Mouse (Mus musculus) CH12.LX (cell line): ENCODE results near the gene Lima1. TPM values are rescaled to one million over a fixed set of nuclear protein-coding genes. Genes with fewer than 3 reads are reported as not detected.

Experiments
- DNase-seq: peaks from one replicate; pipeline ENCODE4 v3.0.0-alpha.2; 2013; ENCODE audit errors: extremely low read depth
- H3K27ac ChIP-seq: 2 replicates; pipeline ENCODE4 v1.5.1; 2012; ENCODE audit warnings: low read depth, mild to moderate bottlenecking, control low read depth, moderate library complexity; ENCODE audit not compliant: insufficient read depth
- H3K27me3 ChIP-seq: replicated peaks from 2 replicates; pipeline ENCODE3; 2012; ENCODE audit warnings: inconsistent platforms
- H3K36me3 ChIP-seq, 2 experiments: replicated peaks in 1 of 2; 2 replicates each; pipeline versions ENCODE3 to v1.6.1; 2012; ENCODE audit warnings: inconsistent platforms in 1 of 2, low read length in 1 of 2, mild to moderate bottlenecking in 1 of 2, mixed read lengths in 1 of 2, moderate library complexity in 1 of 2; ENCODE audit not compliant: control insufficient read depth in 1 of 2, insufficient read depth in 1 of 2
- H3K4me1 ChIP-seq, 2 experiments: 2 replicates each; pipeline ENCODE4 v1.6.1; 2012; ENCODE audit warnings: inconsistent platforms in 1 of 2, moderate library complexity in 1 of 2; ENCODE audit not compliant: insufficient read depth in 2 of 2, control insufficient read depth in 1 of 2
- H3K4me2 ChIP-seq: 2 replicates; pipeline ENCODE4 v1.6.1; 2012; ENCODE audit warnings: low read depth, mild to moderate bottlenecking, control low read depth; ENCODE audit not compliant: poor library complexity, insufficient read depth, severe bottlenecking
- H3K4me3 ChIP-seq, 3 experiments: fragments of 150-350 bp in 1 of 3; sonication (generic) in 1 of 3; replicated peaks in 1 of 3; 2 replicates each; pipeline versions ENCODE3 to v1.5.1; 2011 to 2012; ENCODE audit warnings: low read depth in 2 of 3, low read length in 2 of 3, mild to moderate bottlenecking in 2 of 3, moderate library complexity in 2 of 3, control low read depth in 1 of 3, improper control_type of control experiment in 1 of 3, inconsistent platforms in 1 of 3, mixed read lengths in 1 of 3; ENCODE audit not compliant: poor library complexity in 1 of 3
- H3K79me2 ChIP-seq: replicated peaks from 2 replicates; pipeline ENCODE4 v1.6.1; 2012; ENCODE audit warnings: mild to moderate bottlenecking, moderate library complexity; ENCODE audit not compliant: control insufficient read depth, poor library complexity, insufficient read depth, severe bottlenecking; ENCODE audit errors: extremely low read depth
- H3K9ac ChIP-seq: 2 replicates; pipeline ENCODE4 v1.6.1; 2012; ENCODE audit warnings: low read depth, mild to moderate bottlenecking, control low read depth, moderate library complexity; ENCODE audit not compliant: insufficient read depth
- H3K9me3 ChIP-seq: replicated peaks from 2 replicates; pipeline ENCODE3; 2012; ENCODE audit warnings: low read length, inconsistent platforms, mixed read lengths
- BHLHE40 ChIP-seq: IDR thresholded peaks from 2 replicates; pipeline ENCODE4 v1.6.1; 2011; ENCODE audit warnings: mild to moderate bottlenecking, low read depth, low read length, improper control_type of control experiment
- CTCF ChIP-seq, 2 experiments: IDR thresholded peaks in 1 of 2; conservative IDR thresholded peaks in 1 of 2; 2 replicates each; pipeline ENCODE4 v1.5.1; 2011 to 2012; ENCODE audit warnings: low read depth in 2 of 2, low read length in 2 of 2, improper control_type of control experiment in 1 of 2, inconsistent platforms in 1 of 2, mild to moderate bottlenecking in 1 of 2, moderate library complexity in 1 of 2
- ELF1 ChIP-seq: IDR thresholded peaks from 2 replicates; pipeline ENCODE4 v1.6.1; 2014; ENCODE audit warnings: low read depth, mild to moderate bottlenecking, inconsistent platforms, low read length, improper control_type of control experiment
- EP300 ChIP-seq: IDR thresholded peaks from 2 replicates; pipeline ENCODE4 v1.6.1; 2011; ENCODE audit warnings: low read length, improper control_type of control experiment
- ETS1 ChIP-seq: conservative IDR thresholded peaks from 2 replicates; pipeline ENCODE4 v1.6.1; 2012; ENCODE audit warnings: low read depth, mild to moderate bottlenecking, inconsistent platforms, low read length, improper control_type of control experiment, moderate library complexity
- HCFC1 ChIP-seq: IDR thresholded peaks from 2 replicates; pipeline ENCODE4 v1.6.1; 2012; ENCODE audit warnings: low read depth, mild to moderate bottlenecking, inconsistent platforms, low read length, improper control_type of control experiment
- IRF4 ChIP-seq: IDR thresholded peaks from 2 replicates; pipeline ENCODE4 v1.6.1; 2014; ENCODE audit warnings: low read depth, mild to moderate bottlenecking, inconsistent platforms, low read length, improper control_type of control experiment
- MAFK ChIP-seq: IDR thresholded peaks from 2 replicates; pipeline ENCODE4 v1.6.1; 2011; ENCODE audit warnings: low read length, improper control_type of control experiment; ENCODE audit not compliant: insufficient replicate concordance
- MAX ChIP-seq: IDR thresholded peaks from 2 replicates; pipeline ENCODE4 v1.6.1; 2011; ENCODE audit warnings: low read length, improper control_type of control experiment
- MAZ ChIP-seq: IDR thresholded peaks from 2 replicates; pipeline ENCODE4 v1.6.1; 2012; ENCODE audit warnings: low read depth, mild to moderate bottlenecking, inconsistent platforms, low read length, improper control_type of control experiment, moderate library complexity
- MEF2A ChIP-seq: IDR thresholded peaks from 2 replicates; pipeline ENCODE4 v1.6.1; 2014; ENCODE audit warnings: low read depth, mild to moderate bottlenecking, inconsistent platforms, low read length, improper control_type of control experiment, borderline replicate concordance
- MXI1 ChIP-seq: IDR thresholded peaks from 2 replicates; pipeline ENCODE4 v1.6.1; 2011; ENCODE audit warnings: mild to moderate bottlenecking, low read depth, low read length, improper control_type of control experiment
- MYC ChIP-seq: IDR thresholded peaks from 2 replicates; pipeline ENCODE4 v1.6.1; 2011; ENCODE audit warnings: low read depth, mild to moderate bottlenecking, improper control_type of control experiment, low read length
- NRF1 ChIP-seq: IDR thresholded peaks from 2 replicates; pipeline ENCODE4 v1.6.1; 2014; ENCODE audit warnings: low read depth, mild to moderate bottlenecking, inconsistent platforms, low read length, improper control_type of control experiment, moderate library complexity
- PAX5 ChIP-seq: IDR thresholded peaks from 2 replicates; pipeline ENCODE4 v1.6.1; 2012; ENCODE audit warnings: low read length, inconsistent platforms, mixed read lengths
- POLR2A ChIP-seq: IDR thresholded peaks from 2 replicates; pipeline ENCODE4 v1.6.1; 2011; ENCODE audit warnings: low read depth, mild to moderate bottlenecking, improper control_type of control experiment, low read length
- POLR2AphosphoS2 ChIP-seq: IDR thresholded peaks from 2 replicates; pipeline ENCODE4 v1.6.1; 2011; ENCODE audit warnings: low read depth, low read length, improper control_type of control experiment
- RAD21 ChIP-seq: IDR thresholded peaks from 2 replicates; pipeline ENCODE4 v1.6.1; 2011; ENCODE audit warnings: low read depth, mild to moderate bottlenecking, low read length, improper control_type of control experiment, moderate library complexity
- RCOR1 ChIP-seq: conservative IDR thresholded peaks from 2 replicates; pipeline ENCODE4 v1.6.1; 2012; ENCODE audit warnings: low read depth, mild to moderate bottlenecking, inconsistent platforms, low read length, improper control_type of control experiment
- SIN3A ChIP-seq: IDR thresholded peaks from 2 replicates; pipeline ENCODE4 v1.6.1; 2012; ENCODE audit warnings: low read length, improper control_type of control experiment, inconsistent platforms
- SMC3 ChIP-seq: IDR thresholded peaks from 2 replicates; pipeline ENCODE4 v1.6.1; 2011; ENCODE audit warnings: low read depth, low read length, improper control_type of control experiment
- TBP ChIP-seq: conservative IDR thresholded peaks from 2 replicates; pipeline ENCODE4 v1.6.1; 2011; ENCODE audit warnings: low read depth, low read length, improper control_type of control experiment
- UBTF ChIP-seq: IDR thresholded peaks from 2 replicates; pipeline ENCODE4 v1.6.1; 2012; ENCODE audit warnings: low read depth, mild to moderate bottlenecking, inconsistent platforms, low read length, improper control_type of control experiment, moderate library complexity
- ZKSCAN1 ChIP-seq: IDR thresholded peaks from 2 replicates; pipeline ENCODE4 v1.6.1; 2012; ENCODE audit warnings: low read depth, inconsistent platforms, low read length, improper control_type of control experiment, borderline replicate concordance
- ZMIZ1 ChIP-seq: IDR thresholded peaks from 2 replicates; pipeline ENCODE4 v1.6.1; 2012; ENCODE audit warnings: low read depth, mild to moderate bottlenecking, inconsistent platforms, low read length, improper control_type of control experiment
- ZNF384 ChIP-seq: IDR thresholded peaks from 2 replicates; pipeline ENCODE4 v1.6.1; 2012; ENCODE audit warnings: low read depth, low read length, improper control_type of control experiment, inconsistent platforms
- dilution Hi-C: fragments of 300-500 bp; cut with MboI; formaldehyde crosslinking; loops from 2 replicates; pipeline ENCODE4 v1.14.3; 2020; ENCODE audit warnings: low sequenced_read_pairs; ENCODE audit not compliant: extremely low pct_unique_long_range_greater_than_20kb, extremely low pct_ligation_motif_present
- in situ Hi-C: fragments of 300-500 bp; cut with MboI; formaldehyde crosslinking; loops from 3 replicates; pipeline ENCODE4 v1.14.3; 2019; ENCODE audit warnings: low sequenced_read_pairs, low pct_ligation_motif_present, low pct_unique_long_range_greater_than_20kb, mixed read lengths
- polyA plus RNA-seq: library from polyadenylated mRNA; unstranded; fragments of >175 nt; gene quantifications from 2 replicates; pipeline ENCODE4 v1.2.1, GENCODE M21; 2012; ENCODE audit warnings: low read depth; ENCODE audit not compliant: insufficient read length
- total RNA-seq, 2 experiments: library from RNA; depleted of rRNA; stranded (reverse); fragments of 300-350 nt in 1 of 2; fragments of >200 nt in 1 of 2; gene quantifications; 2 replicates each; pipeline ENCODE4 v1.2.3; 2012 to 2014

Gene Lima1
- total and polyA plus RNA-seq, 3 experiments = 10.3 to 26.9 (median 18.7) TPM

- no peak overlapping the region for H3K4me2 ChIP-seq
- in situ Hi-C loops = no loop called here
- H3K9me3 ChIP-seq = peaks cover 2% of the 10 kb centered on the region
- peaks cover 0 to 4% of the 10 kb centered on the region in 2 experiments; a peak in 1 of 4 replicates for H3K4me1 ChIP-seq
- no peak for DNase-seq
- dilution Hi-C loops = no loop called here
- no peaks in the 10 kb centered on the region for H3K79me2 ChIP-seq
- no peak for TF ChIP-seq SIN3A
- TF ChIP-seq NRF1 = no peak
- TF ChIP-seq MAX = no peak
- TF ChIP-seq TBP = no peak
- TF ChIP-seq ETS1 = no peak
- no peak for TF ChIP-seq EP300
- TF ChIP-seq POLR2AphosphoS2 = no peak
- no peak for TF ChIP-seq ELF1
- TF ChIP-seq RCOR1 = no peak
- TF ChIP-seq PAX5 = no peak
- H3K4me3 ChIP-seq = no peak overlapping the region
- no peaks in the 10 kb centered on the region for H3K36me3 ChIP-seq
- no peak overlapping the region for H3K9ac ChIP-seq
- no peak overlapping the region for H3K27ac ChIP-seq
- no peaks in the 10 kb centered on the region for H3K27me3 ChIP-seq
Measured at GRCm38 (mm10) chr15:99852606-99853237, 22.5 kb downstream of the Lima1 start.

- Histone ChIP-seq H3K4me2 (no peak overlapping the region), H3K9ac (no peak overlapping the region), H3K4me3 (no peak overlapping the region), H3K4me1 (peaks cover 0 to 7% of the 10 kb centered on the region in 2 experiments; a peak in 2 of 4 replicates), H3K79me2 (no peaks in the 10 kb centered on the region), H3K27ac (no peak overlapping the region), H3K36me3 (no peaks in the 10 kb centered on the region), H3K27me3 (no peaks in the 10 kb centered on the region), H3K9me3 (peaks cover 2% of the 10 kb centered on the region)
- in situ Hi-C loops = no loop called here
- dilution Hi-C loops = no loop called here
- TF ChIP-seq ZMIZ1 = no peak
- TF ChIP-seq ZNF384 = no peak
- no peak for TF ChIP-seq MAZ
- no peak for TF ChIP-seq MEF2A
- no peak for TF ChIP-seq ELF1
- TF ChIP-seq POLR2A = no peak
- no peak for TF ChIP-seq IRF4
- TF ChIP-seq ZKSCAN1 = no peak
- no peak for TF ChIP-seq BHLHE40
- TF ChIP-seq MYC = no peak
- no peak for TF ChIP-seq MAFK
- TF ChIP-seq UBTF = no peak
- TF ChIP-seq MXI1 = no peak
- no peak for TF ChIP-seq SIN3A
- TF ChIP-seq MAX = no peak
- TF ChIP-seq POLR2AphosphoS2 = no peak
- TF ChIP-seq RAD21 = no peak
- no peak for TF ChIP-seq CTCF (conservative IDR thresholded peaks at IDR 0.05 in 1 of 2, IDR thresholded peaks at IDR 0.05 in 1 of 2; ENCODE audit: low read depth in 2 of 2, low read length in 2 of 2)
- no peak for TF ChIP-seq SMC3
- no peak for TF ChIP-seq HCFC1
- no peak for DNase-seq
Measured at GRCm38 (mm10) chr15:99850265-99850664, 25.0 kb downstream of the Lima1 start.
